Mouse (Mus musculus) forebrain, embryonic 16.5 days (tissue): Measurements from ENCODE around the gene Atf6b. TPM values are rescaled to one million over a fixed set of nuclear protein-coding genes. Genes with fewer than 3 reads are reported as not detected.
A peak's percentile ranks its signal among the peaks of the same experiment; 100 is the strongest.

ENCODE experiments used
- ATAC-seq: fragments of 200-750 bp; cut with Nextera tagmentation; 2 replicates; pipeline ENCODE4 v1.8.0; 2017; ENCODE audit warnings: mild to moderate bottlenecking, moderate library complexity
- H3K27ac ChIP-seq: fragments of 300-500 bp; sonication (generic); 2 replicates; pipeline ENCODE4 v1.5.1; 2014; ENCODE audit warnings: low read length, control low read depth
- H3K27me3 ChIP-seq: fragments of 300-500 bp; sonication (generic); replicated peaks from 2 replicates; pipeline ENCODE4 v1.6.1; 2014; ENCODE audit warnings: low read length; ENCODE audit not compliant: control insufficient read depth, insufficient read depth
- H3K36me3 ChIP-seq: fragments of 300-500 bp; sonication (generic); 2 replicates; pipeline ENCODE4 v1.6.1; 2014; ENCODE audit not compliant: control insufficient read depth, insufficient read depth
- H3K4me1 ChIP-seq: fragments of 300-500 bp; sonication (generic); replicated peaks from 2 replicates; pipeline ENCODE4 v1.6.1; 2014; ENCODE audit warnings: low read length; ENCODE audit not compliant: control insufficient read depth, insufficient read depth
- H3K4me2 ChIP-seq: fragments of 300-500 bp; sonication (generic); 2 replicates; pipeline ENCODE4 v1.6.1; 2014; ENCODE audit warnings: mild to moderate bottlenecking, low read length, control low read depth
- H3K4me3 ChIP-seq: fragments of 300-500 bp; sonication (generic); replicated peaks from 2 replicates; pipeline ENCODE4 v1.5.1; 2014; ENCODE audit warnings: mild to moderate bottlenecking, low read length, control low read depth
- H3K9ac ChIP-seq: fragments of 300-500 bp; sonication (generic); replicated peaks from 2 replicates; pipeline ENCODE4 v1.6.1; 2014; ENCODE audit warnings: low read depth, low read length, control low read depth
- H3K9me3 ChIP-seq: fragments of 300-500 bp; sonication (generic); 2 replicates; pipeline ENCODE4 v1.6.1; 2016; ENCODE audit warnings: low read length; ENCODE audit not compliant: control insufficient read depth
- WGBS: fragments of 180-500 bp; shearing (Covaris S2); extraction: QIAGEN DNeasy Blood & Tissue Kit; methylation state at CpG from one replicate; pipeline ENCODE4 v1.1.7; 2014; 5-methylcytosine and 5-hydroxymethylcytosine counted together
- polyA plus RNA-seq: library from polyadenylated mRNA; unstranded; fragments of >200 nt; fragmentation: Nextera tagmentation; extraction: Ambion mirVana; gene quantifications from 2 replicates; pipeline ENCODE4 v1.2.1, GENCODE M21; 2015

Gene Atf6b
- polyA plus RNA-seq = 111 and 119 TPM in 2 replicates

GRCm38 (mm10) chr17:34646906-34647787 lies at the start of gene Atf6b:
Gene Atf6b (plus strand): TSS chr17:34647146.
- peak within 1 kb of the TSS; percentile 91 for H3K9ac ChIP-seq
- ATAC-seq = peak; percentile 97
- no peaks in the 10 kb centered on the region for H3K27me3 ChIP-seq
- no peaks in the 10 kb centered on the region for H3K9me3 ChIP-seq
- peak within 1 kb of the TSS; percentile 90 for H3K4me3 ChIP-seq
- peak within 1 kb of the TSS; percentile 70 for H3K4me2 ChIP-seq
- H3K36me3 ChIP-seq = peaks cover 9% of the 10 kb centered on the region
- WGBS = under 1% methylated on average over 66 of the region's 66 CpGs
- peak within 1 kb of the TSS; percentile 77 for H3K27ac ChIP-seq
- peaks cover 26% of the 10 kb centered on the region for H3K4me1 ChIP-seq

- no peak for ATAC-seq
- Histone ChIP-seq H3K4me2 (no peak within 1 kb of the TSS), H3K4me3 (no peak within 1 kb of the TSS), H3K4me1 (peaks cover 29% of the 10 kb centered on the region), H3K9me3 (no peaks in the 10 kb centered on the region), H3K9ac (no peak within 1 kb of the TSS), H3K27ac (no peak within 1 kb of the TSS), H3K27me3 (no peaks in the 10 kb centered on the region), H3K36me3 (peaks cover 12% of the 10 kb centered on the region)
- 21% methylated on average over 5 of the region's 6 CpGs for WGBS
Measured at GRCm38 (mm10) chr17:34597566-34598095, 49.3 kb upstream of the Atf6b start, which contains the start of gene Ager. Gene Ager (plus strand): TSS chr17:34597862.

GRCm38 (mm10) chr17:34599891-34600290 lies 47.1 kb upstream of the Atf6b start:
- 75% methylated on average over 9 of the region's 9 CpGs for WGBS
- no peaks in the 10 kb centered on the region for H3K27me3 ChIP-seq
- H3K27ac ChIP-seq = no peak overlapping the region
- peaks cover 12% of the 10 kb centered on the region for H3K36me3 ChIP-seq
- no peak for ATAC-seq
- peaks cover 16% of the 10 kb centered on the region for H3K4me1 ChIP-seq
- no peaks in the 10 kb centered on the region for H3K9me3 ChIP-seq
- H3K9ac ChIP-seq = no peak overlapping the region
- no peak overlapping the region for H3K4me3 ChIP-seq
- no peak overlapping the region for H3K4me2 ChIP-seq

- H3K9ac ChIP-seq = no peak overlapping the region
- H3K27ac ChIP-seq = no peak overlapping the region
- WGBS = 90% methylated on average over 12 of the region's 12 CpGs
- H3K36me3 ChIP-seq = peaks cover 8% of the 10 kb centered on the region
- H3K4me3 ChIP-seq = no peak overlapping the region
- ATAC-seq = no peak
- H3K4me1 ChIP-seq = peaks cover 24% of the 10 kb centered on the region
- H3K27me3 ChIP-seq = no peaks in the 10 kb centered on the region
- H3K4me2 ChIP-seq = no peak overlapping the region
- no peaks in the 10 kb centered on the region for H3K9me3 ChIP-seq
Measured at GRCm38 (mm10) chr17:34601796-34602195, 45.1 kb upstream of the Atf6b start.

- H3K36me3 ChIP-seq = peaks cover 8% of the 10 kb centered on the region
- H3K9ac ChIP-seq = peak within 1 kb of the TSS; percentile 77
- H3K4me2 ChIP-seq = peak within 1 kb of the TSS; percentile 93
- H3K4me1 ChIP-seq = peaks cover 38% of the 10 kb centered on the region
- no peaks in the 10 kb centered on the region for H3K9me3 ChIP-seq
- 0% methylated on average over 30 of the region's 30 CpGs for WGBS
- no peaks in the 10 kb centered on the region for H3K27me3 ChIP-seq
- peak within 1 kb of the TSS; percentile 94 for H3K4me3 ChIP-seq
- peak within 1 kb of the TSS; percentile 75 for H3K27ac ChIP-seq
- peak; percentile 95 for ATAC-seq
Measured at GRCm38 (mm10) chr17:34603375-34604060, 43.4 kb upstream of the Atf6b start, which contains the start of gene Rnf5. Gene Rnf5 (minus strand): TSS chr17:34603690.

- Histone ChIP-seq H3K9ac (peak within 1 kb of the TSS; percentile 96), H3K9me3 (no peaks in the 10 kb centered on the region), H3K27me3 (no peaks in the 10 kb centered on the region), H3K36me3 (peaks cover 8% of the 10 kb centered on the region), H3K4me3 (peak within 1 kb of the TSS; percentile 94), H3K4me1 (peaks cover 43% of the 10 kb centered on the region), H3K4me2 (peak within 1 kb of the TSS; percentile 93), H3K27ac (peak within 1 kb of the TSS; percentile 75)
- ATAC-seq = peak; percentile 82
- WGBS = under 1% methylated on average over 33 of the region's 35 CpGs
Measured at GRCm38 (mm10) chr17:34604061-34604508, 42.9 kb upstream of the Atf6b start, which contains the start of gene Agpat1. Gene Agpat1 (plus strand): TSS chr17:34604262.

- 16% methylated on average over 24 of the region's 24 CpGs for WGBS
- peaks cover 43% of the 10 kb centered on the region for H3K4me1 ChIP-seq
Measured at GRCm38 (mm10) chr17:34604511-34605237, 42.3 kb upstream of the Atf6b start.

GRCm38 (mm10) chr17:34605609-34606008 lies 41.3 kb upstream of the Atf6b start:
- peak overlapping the region; percentile 96 for H3K9ac ChIP-seq
- H3K4me1 ChIP-seq = peaks cover 43% of the 10 kb centered on the region
- peak overlapping the region; percentile 76 for H3K27ac ChIP-seq
- H3K4me3 ChIP-seq = peak overlapping the region; percentile 94
- under 1% methylated on average over 25 of the region's 30 CpGs for WGBS
- peak overlapping the region; percentile 98 for H3K4me2 ChIP-seq
- no peaks in the 10 kb centered on the region for H3K27me3 ChIP-seq
- no peaks in the 10 kb centered on the region for H3K9me3 ChIP-seq
- ATAC-seq = peak; percentile 49
- H3K36me3 ChIP-seq = peaks cover 6% of the 10 kb centered on the region

More at GRCm38 (mm10) chr17:34604511-34605237, 42.3 kb upstream of the Atf6b start:
- peak overlapping the region; percentile 68 for H3K27ac ChIP-seq
- peak overlapping the region; percentile 94 for H3K4me3 ChIP-seq
- H3K9ac ChIP-seq = peak overlapping the region; percentile 62
- H3K9me3 ChIP-seq = no peaks in the 10 kb centered on the region
- peaks cover 8% of the 10 kb centered on the region for H3K36me3 ChIP-seq
- H3K27me3 ChIP-seq = no peaks in the 10 kb centered on the region
- ATAC-seq = no peak
- peak overlapping the region; percentile 71 for H3K4me2 ChIP-seq
